Comparison of ENCODE assay signal across 7 mouse cellular contexts in genomic region chr6:90534701-90535475, GRCm38 (mm10). TPM values are rescaled to one million over a fixed set of nuclear protein-coding genes. Genes with fewer than 3 reads are reported as not detected.
DNase-seq lines count a peak whose midpoint lies in the region; ATAC-seq and TF ChIP-seq lines count a peak whose summit lies in the region.

No protein-coding gene starts in this region.

- no peaks in the 10 kb centered on the region for H3K27me3 ChIP-seq in hindbrain, postnatal 0 days (ENCODE audit: insufficient read depth, low read length)
- H3K27me3 ChIP-seq in midbrain, embryonic 13.5 days: no peaks in the 10 kb centered on the region

- H3K4me1 ChIP-seq in hindbrain, postnatal 0 days (ENCODE audit: insufficient read depth, low read length): no peaks in the 10 kb centered on the region
- H3K4me1 ChIP-seq in midbrain, embryonic 13.5 days (replicated peaks): peaks cover 6% of the 10 kb centered on the region

- no peaks in the 10 kb centered on the region for H3K36me3 ChIP-seq in hindbrain, postnatal 0 days (ENCODE audit: insufficient read depth, low read length)
- no peaks in the 10 kb centered on the region for H3K36me3 ChIP-seq in midbrain, embryonic 13.5 days

- WGBS in hindbrain, postnatal 0 days: 38% methylated on average over 8 of the region's 8 CpGs
- 66% methylated on average over 8 of the region's 8 CpGs for WGBS in midbrain, embryonic 13.5 days

- no peak for TF ChIP-seq CTCF in hindbrain, postnatal 0 days (IDR thresholded peaks at IDR 0.05; ENCODE audit: low read depth)

- H3K4me2 ChIP-seq in hindbrain, postnatal 0 days (ENCODE audit: low read depth, low read length): no peak overlapping the region
- no peak overlapping the region for H3K4me2 ChIP-seq in midbrain, embryonic 13.5 days (replicated peaks)

- H3K27ac ChIP-seq in hindbrain, postnatal 0 days: peak overlapping the region; percentile 66; the same call in 1 of the 2 replicates
- H3K27ac ChIP-seq in midbrain, embryonic 13.5 days: peak overlapping the region; percentile 52

- no peaks in the 10 kb centered on the region for H3K9me3 ChIP-seq in hindbrain, postnatal 0 days (ENCODE audit: low read length)
- no peaks in the 10 kb centered on the region for H3K9me3 ChIP-seq in midbrain, embryonic 13.5 days

- peak; percentile 96 for DNase-seq in brain, adult 2 months (ENCODE audit: low read depth, low spot score)
- DNase-seq in cerebellum, adult 8-10 months: peak; percentile 79
- peak; percentile 87 for DNase-seq in hindbrain, postnatal 0 days (ENCODE audit: low spot score)
- no peak for DNase-seq in lung, adult 18-20 months
- no peak for DNase-seq in thymus, postnatal 4 days

- no peak overlapping the region for H3K4me3 ChIP-seq in hindbrain, postnatal 0 days (ENCODE audit: low read length)
- H3K4me3 ChIP-seq in midbrain, embryonic 13.5 days (replicated peaks): no peak overlapping the region

- peak; percentile 93 for ATAC-seq in hindbrain, postnatal 0 days
- ATAC-seq in midbrain, embryonic 13.5 days: peak; percentile 85
- no peak for ATAC-seq in megakaryocyte-erythroid progenitor cell, adult 5-6 weeks (replicated peaks; ENCODE audit: low FRiP score, low TSS enrichment, poor library complexity, severe bottlenecking)

- H3K9ac ChIP-seq in hindbrain, postnatal 0 days (replicated peaks; ENCODE audit: low read length): no peak overlapping the region
- no peak overlapping the region for H3K9ac ChIP-seq in midbrain, embryonic 13.5 days (replicated peaks)

RNA-seq across cellular contexts. Expression of gene Aldh1l1, which starts 48.7 kb away (rescaled TPM):
- total RNA-seq in hindbrain, postnatal 0 days (2014; rRNA removed): 168 and 214 TPM in 2 replicates
- 131 and 145 TPM in 2 replicates for polyA plus RNA-seq in hindbrain, postnatal 0 days (2015; fragmentation: Nextera tagmentation; extraction: Ambion mirVana)
- polyA plus RNA-seq in midbrain, embryonic 13.5 days (2015; fragmentation: Nextera tagmentation; extraction: Ambion mirVana): 28.3 and 30.8 TPM in 2 replicates
- 3.2 and 4.1 TPM in 2 replicates for total RNA-seq in megakaryocyte-erythroid progenitor cell, adult 5-6 weeks (2014; fragmentation: Nextera tagmentation)
- total RNA-seq in megakaryocyte-erythroid progenitor cell, adult 5-6 weeks (2017): 4.3 and 5.3 TPM in 2 replicates

Comparison
In these comparisons a context has a peak if more than half of its experiments do, and no peak if none do; other contexts are left out.
1. DNase-seq: peak in brain, adult 2 months (single experiment), cerebellum, adult 8-10 months (single experiment) and hindbrain, postnatal 0 days (single experiment); none in lung, adult 18-20 months (0 of 2) and thymus, postnatal 4 days (single experiment).
2. RNA of gene Aldh1l1, which starts 48.7 kb away (total RNA-seq): 168 to 214 TPM in hindbrain, postnatal 0 days; 3.2 to 5.3 TPM in megakaryocyte-erythroid progenitor cell, adult 5-6 weeks; every median in the first group is over 10 times any median in the second.